Mouse (Mus musculus) MEL (cell line): ENCODE measurements at regions not wholly inside any gene's neighbourhood (a gene's known extent, or its start where the extent isn't known, plus 50 kb on each side); places are given as distances from the start of the nearest gene placed in this dataset.

Experiments
- MAFK ChIP-seq: IDR thresholded peaks from 2 replicates; pipeline ENCODE4 v1.6.1; 2011; ENCODE audit warnings: low read depth, mild to moderate bottlenecking, low read length, improper control_type of control experiment, borderline replicate concordance
- RCOR1 ChIP-seq: IDR thresholded peaks from 2 replicates; pipeline ENCODE4 v1.6.1; 2012; ENCODE audit warnings: low read depth, mild to moderate bottlenecking, inconsistent platforms, low read length, improper control_type of control experiment

DNA sequence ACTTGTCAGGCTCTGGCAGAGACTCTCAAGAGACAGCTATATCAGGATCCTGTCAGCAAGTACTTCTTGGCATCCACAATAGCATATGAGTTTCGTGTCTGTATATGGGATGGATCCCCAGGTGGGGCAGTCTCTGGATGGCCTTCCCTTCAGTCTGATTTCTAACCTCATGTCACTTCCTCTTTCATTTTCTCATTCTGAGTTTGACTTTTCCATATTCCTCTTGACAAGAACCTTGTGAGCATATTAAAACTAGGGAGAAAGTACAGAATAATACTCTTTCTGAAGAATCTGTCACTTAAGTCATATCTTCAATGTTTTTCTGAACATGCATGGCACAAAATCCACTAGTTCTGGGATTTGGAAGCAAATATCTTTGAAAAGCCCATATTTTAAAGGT, 583.3 kb upstream of the Zfp960 start:
- TF ChIP-seq RCOR1 (no peak), MAFK (no peak)
